Mouse (Mus musculus): ENCODE data around the gene Emc1.

The Emc1 gene

GRCm38 (mm10) chr4:139351931-139352711 lies at the start of gene Emc1, which contains the start of the genes Mrto4 and Ubr4:
Gene Emc1 (plus strand): TSS chr4:139352587.
Gene Mrto4 (minus strand): TSS chr4:139352576.
Gene Ubr4 (plus strand): TSS chr4:139352609.
- DNase-seq (ENCODE audit: low read depth) = peak; percentile 52

GRCm38 (mm10) chr4:139305521-139305920 lies 46.9 kb upstream of the Emc1 start:
- DNase-seq (ENCODE audit: low read depth) = no peak

DNA sequence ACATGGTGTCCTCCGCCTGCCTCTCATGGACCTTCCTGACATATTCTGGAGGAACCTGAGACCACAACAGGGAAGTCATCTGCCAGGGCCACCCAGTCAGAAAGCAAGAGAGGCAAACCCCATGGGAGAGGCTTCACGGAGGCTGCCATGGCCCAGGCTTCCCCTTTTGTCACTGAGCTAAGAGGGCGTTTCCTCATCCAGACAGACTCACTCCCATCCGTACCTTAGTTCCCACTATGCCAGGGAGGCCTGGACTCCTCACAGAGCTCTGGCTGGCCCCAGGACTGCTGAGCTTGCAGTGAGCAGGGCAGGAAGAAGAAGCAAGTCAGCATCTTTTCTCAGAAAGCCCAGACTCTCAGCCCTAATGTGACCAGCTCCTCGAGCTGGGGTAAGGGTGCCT lies 44.5 kb upstream of the Emc1 start:
- no peak for DNase-seq (ENCODE audit: low read depth)

GRCm38 (mm10) chr4:139309651-139310050 lies 42.7 kb upstream of the Emc1 start:
- DNase-seq (ENCODE audit: low read depth) = no peak

GRCm38 (mm10) chr4:139310171-139310898 lies 42.1 kb upstream of the Emc1 start, which contains the start of the genes Pqlc2 and Akr7a5:
Gene Pqlc2 (minus strand): TSS chr4:139310708.
Gene Akr7a5 (plus strand): TSS chr4:139310744.
- DNase-seq (ENCODE audit: low read depth) = peak; percentile 79

- no peak for DNase-seq (ENCODE audit: low read depth)
These were observed 41.3 kb upstream of the Emc1 start for GRCm38 (mm10) chr4:139310899-139311701.

GRCm38 (mm10) chr4:139311707-139312106 lies 40.7 kb upstream of the Emc1 start:
- DNase-seq (ENCODE audit: low read depth) = no peak

DNA sequence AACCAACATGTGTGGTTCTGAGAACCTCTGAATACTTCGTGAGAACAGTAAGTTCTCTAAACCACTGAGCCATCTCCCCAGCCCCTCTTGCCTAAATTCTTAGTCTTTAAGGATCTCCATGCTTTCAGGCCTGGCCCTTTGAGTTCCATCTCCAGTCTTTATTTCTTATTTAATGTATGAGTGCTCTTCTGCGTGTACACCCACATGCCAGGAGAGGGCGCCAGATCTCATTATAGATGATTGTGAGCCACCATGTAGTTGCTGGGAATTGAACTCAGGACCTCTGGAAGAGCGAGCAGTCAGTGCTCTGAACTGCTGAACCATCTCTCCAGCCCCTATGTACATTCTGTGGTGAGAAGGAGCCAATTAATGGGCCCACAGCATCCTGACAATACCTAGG lies 39.8 kb upstream of the Emc1 start:
- no peak for DNase-seq (ENCODE audit: low read depth)

DNA sequence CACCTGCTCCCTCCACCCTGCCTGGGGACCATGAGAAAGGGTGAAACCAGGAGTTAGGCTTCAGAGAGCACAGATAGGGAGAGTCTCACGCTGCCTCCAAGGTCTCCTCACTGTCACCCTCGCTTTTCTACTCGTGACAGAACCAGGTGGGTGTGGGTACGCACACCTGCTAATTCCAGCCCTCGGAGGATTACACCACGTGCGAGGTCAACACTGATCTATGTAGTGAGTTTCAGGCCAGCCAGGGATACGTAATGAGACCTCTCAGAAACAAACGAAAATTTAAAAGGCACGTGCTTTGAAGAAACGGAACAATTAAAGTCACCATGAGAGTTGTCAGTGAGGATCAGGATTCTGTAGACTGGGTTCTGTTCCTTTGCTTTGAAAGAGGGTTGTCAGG lies 33.9 kb upstream of the Emc1 start:
- no peak for DNase-seq (ENCODE audit: low read depth)

GRCm38 (mm10) chr4:139319740-139320139 lies 32.6 kb upstream of the Emc1 start:
- DNase-seq (ENCODE audit: low read depth) = no peak

GRCm38 (mm10) chr4:139330605-139331004 lies 21.8 kb upstream of the Emc1 start:
- peak; percentile 56 for DNase-seq (ENCODE audit: low read depth)

GRCm38 (mm10) chr4:139334631-139335295 lies 17.6 kb upstream of the Emc1 start:
- DNase-seq (ENCODE audit: low read depth) = no peak

GRCm38 (mm10) chr4:139335507-139335906 lies 16.9 kb upstream of the Emc1 start:
- no peak for DNase-seq (ENCODE audit: low read depth)

DNA sequence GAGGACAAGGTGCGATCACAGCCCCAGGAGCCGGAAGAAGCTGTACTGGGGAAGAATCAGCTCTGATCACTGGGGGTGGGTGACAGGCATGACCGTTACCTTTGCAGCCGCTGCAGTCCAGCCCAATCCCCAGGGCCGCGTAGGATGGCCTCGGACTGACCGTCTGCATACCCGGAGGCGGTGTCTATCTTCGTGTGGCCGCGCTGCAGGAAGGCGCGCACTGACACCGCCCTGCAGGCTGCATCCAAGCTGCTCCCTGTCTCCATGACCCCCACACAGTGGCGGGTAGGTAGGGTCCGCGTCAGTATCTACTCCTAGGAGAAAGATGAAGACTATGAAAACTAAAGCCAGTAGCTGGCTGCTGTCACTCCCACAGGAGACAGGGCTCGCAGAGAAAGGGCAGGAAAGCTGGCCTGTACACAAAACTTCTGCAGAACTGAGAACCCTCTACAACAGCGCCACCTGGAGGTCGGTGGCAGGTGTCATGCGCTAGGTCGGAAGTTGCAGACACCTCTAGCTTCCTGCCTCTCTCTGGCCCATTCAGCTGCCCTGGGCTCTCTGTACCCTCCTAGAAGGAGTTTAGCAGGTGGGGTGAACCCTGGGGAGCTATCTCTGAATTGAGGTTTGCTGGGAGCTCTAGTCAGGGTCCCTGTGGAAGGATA lies 15.4 kb upstream of the Emc1 start:
- peak; percentile 50 for DNase-seq (ENCODE audit: low read depth)

DNA sequence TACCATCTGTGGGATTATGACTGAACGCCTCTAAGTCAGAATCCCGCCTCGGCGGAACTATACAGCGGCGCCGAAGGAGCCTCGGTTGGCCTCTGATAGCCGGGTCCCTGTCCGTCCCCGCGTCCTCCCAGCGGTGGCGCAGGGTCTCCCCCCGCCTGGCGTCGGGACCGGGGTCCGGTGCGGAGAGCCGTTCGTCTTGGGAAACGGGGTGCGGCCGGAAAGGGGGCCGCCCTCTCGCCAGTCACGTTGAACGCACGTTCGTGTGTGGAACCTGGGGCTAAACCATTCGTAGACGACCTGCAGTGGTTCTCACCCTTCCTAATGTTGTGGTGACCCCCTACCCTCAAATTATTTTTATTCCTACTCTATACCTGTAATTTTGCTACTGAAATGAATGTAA lies 14.2 kb upstream of the Emc1 start:
- DNase-seq (ENCODE audit: low read depth) = no peak

DNA sequence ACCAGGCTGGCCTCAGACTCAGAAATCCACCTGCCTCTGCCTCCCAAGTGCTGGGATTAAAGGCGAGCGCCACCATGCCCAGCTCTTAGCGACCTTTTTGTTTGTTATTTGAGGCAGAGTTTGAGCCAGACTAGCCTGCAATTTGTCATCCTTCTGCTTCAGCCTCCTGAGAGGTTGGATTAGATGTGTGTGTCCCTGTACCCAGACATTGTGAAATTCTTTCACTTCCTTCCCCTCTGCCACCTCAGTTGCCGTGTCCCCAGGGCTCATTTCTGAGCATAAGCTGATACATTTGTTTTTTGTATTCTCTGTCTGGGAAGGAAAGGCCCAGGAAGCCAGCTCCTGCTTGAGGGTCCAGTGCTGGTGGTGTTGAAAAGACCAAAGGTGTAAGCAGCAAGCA lies 11.6 kb upstream of the Emc1 start:
- no peak for DNase-seq (ENCODE audit: low read depth)

- no peak for DNase-seq (ENCODE audit: low read depth)
These were observed 10.7 kb upstream of the Emc1 start for GRCm38 (mm10) chr4:139341556-139342233.

DNA sequence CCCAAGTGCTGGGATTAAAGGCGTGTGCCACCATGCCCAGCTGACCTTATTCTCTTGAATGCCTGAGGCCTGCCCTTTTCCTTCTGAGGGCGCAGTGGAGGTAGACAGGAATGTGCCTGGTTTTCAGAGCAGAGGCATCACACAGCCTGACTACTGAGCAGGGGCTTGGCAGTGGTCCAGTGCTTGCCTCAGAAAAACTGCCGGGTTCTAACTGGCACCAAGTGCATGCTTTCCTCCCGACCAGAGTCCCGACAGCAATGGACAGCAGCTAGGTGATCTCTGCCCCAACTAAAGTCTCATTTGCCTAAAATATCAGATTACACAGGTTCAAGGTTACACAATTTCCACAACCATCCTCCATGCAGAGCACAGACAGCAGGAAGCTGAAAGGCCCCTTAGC lies 8.7 kb upstream of the Emc1 start:
- DNase-seq (ENCODE audit: low read depth) = no peak

GRCm38 (mm10) chr4:139345416-139346019 lies 6.9 kb upstream of the Emc1 start:
- DNase-seq (ENCODE audit: low read depth) = no peak

DNA sequence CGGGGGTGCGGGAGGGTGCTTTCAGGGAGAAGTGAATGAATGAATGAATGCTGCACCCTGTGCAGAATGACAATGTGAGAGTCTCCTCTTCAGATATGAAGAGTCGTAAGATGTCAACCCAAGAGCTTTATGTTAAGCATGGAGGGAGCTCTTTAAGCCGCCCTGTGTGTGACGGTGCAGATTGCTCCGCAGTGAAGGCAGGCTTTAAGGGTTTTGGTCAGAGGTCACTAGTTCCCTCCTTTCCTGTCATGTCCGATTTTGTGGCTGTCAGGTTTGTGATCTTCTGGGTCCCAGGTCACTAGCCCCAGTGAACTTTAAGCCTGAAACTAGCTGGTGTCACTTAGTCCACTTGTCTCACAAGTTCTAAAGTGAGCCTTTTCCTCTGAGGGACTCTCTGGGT lies 445 bp downstream of the Emc1 start:
- DNase-seq (ENCODE audit: low read depth) = no peak

Measured in fibroblast of lung, adult 2 months (primary cell).